Mouse (Mus musculus) layer of hippocampus, adult 11-12 months (tissue): ENCODE measurements around the gene Rtl1.

Source experiments
- DNase-seq: peaks from one replicate; pipeline ENCODE4 v3.0.0; 2022; ENCODE audit warnings: low spot score

Gene Rtl1

DNA sequence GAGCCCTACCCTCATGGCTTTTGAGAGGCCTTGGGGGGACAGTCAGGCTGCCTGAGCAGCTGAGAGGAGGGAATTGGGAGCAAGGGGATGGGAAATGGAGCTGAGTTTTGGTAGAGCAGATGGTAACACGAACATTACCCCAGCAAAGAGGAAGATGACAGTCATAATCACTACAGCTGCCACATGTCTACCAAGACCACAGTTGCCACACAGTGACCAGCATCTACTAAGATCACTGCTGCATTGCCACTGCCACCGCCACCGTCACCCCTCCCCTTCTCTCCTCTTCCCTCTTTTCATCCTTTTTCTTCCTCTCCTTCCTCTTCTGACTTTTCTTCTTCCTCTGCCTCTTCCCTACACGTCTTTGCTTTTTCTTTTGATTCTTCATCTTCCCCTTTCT, 27.9 kb downstream of the Rtl1 start:
- no peak for DNase-seq

DNA sequence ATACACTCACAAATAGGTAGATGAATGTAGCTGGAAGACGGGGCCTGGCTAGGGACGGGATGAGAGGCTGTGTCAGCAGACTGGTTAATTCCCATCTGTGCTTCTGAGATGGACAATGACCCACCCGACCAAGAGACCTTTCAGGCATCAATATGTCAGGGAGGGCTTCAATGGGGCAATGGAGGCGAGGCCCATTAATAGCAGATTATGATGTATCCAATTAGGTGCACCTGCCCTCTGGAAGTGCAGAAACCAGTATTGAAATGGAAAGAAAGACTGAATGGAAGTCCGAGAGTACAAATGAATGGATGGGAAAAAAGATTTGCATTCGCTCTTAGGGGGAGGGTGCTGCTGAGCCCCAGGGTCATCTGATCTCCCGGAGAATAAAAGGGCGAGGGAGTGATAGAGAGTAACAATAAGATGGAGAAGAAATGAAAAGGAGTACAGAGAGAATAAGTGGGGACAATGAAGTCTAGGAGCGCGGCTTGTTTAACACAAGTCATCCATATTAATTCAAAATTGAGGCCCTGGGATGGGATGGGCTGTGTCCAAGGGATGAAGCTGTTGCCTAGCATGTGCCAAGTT, 39.9 kb downstream of the Rtl1 start:
- no peak for DNase-seq

DNA sequence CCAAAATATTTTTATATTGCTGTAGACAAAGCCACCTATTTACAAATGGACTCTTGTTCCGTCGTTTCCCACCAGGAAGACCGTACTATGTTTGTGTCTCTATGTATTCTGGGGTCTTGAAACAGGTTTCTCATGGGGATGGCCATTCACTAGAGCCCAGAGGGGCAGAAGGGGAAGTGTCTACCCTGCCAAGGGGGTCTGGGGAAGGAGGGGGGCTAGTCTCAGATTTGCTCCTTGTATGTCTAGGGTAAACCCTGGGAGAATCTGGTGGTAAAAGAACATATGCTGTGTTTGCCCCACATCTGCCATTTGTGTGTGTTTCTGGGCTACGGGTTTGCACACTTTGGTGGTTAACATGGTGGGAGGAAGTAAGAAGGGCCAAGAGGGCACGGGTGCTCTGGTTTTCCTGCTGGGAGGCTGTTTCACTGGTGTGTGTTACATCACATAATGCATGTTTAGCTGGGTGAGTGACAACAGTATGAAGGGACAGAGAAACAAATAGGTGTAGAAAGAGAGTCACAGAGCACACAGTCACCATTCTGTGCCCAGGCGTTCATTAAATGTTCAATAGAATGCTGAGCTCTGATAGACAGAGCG, 41.1 kb downstream of the Rtl1 start:
- no peak for DNase-seq

DNA sequence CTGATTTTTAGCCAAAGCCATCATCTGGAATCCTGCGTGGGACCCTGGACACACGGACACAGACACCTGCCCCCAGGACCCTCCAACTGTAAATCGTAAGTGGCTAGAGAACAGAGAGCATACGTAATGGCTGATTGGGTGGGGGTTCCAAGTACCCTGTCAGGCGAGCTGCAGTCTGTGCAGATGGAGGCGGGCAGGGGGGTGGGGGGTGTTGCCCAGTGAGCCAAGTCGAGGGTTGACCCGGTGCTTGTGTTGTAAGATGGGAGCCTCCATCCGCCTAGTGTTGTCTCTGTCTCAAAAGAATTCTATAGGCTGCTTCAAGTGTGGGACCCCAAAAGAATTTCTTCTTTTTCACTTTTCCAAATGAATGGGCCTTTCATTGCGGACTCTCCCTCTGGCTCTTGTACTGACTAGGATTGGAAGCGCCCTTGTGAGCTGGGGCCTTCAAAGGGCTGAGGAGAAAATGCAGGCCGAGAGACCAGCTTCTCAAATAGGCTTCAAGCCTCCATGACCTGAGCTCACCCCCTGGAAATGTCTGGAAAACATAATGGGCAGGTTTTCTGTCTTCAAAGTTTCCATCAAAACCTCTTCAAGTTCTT, 41.8 kb downstream of the Rtl1 start:
- no peak for DNase-seq

DNA sequence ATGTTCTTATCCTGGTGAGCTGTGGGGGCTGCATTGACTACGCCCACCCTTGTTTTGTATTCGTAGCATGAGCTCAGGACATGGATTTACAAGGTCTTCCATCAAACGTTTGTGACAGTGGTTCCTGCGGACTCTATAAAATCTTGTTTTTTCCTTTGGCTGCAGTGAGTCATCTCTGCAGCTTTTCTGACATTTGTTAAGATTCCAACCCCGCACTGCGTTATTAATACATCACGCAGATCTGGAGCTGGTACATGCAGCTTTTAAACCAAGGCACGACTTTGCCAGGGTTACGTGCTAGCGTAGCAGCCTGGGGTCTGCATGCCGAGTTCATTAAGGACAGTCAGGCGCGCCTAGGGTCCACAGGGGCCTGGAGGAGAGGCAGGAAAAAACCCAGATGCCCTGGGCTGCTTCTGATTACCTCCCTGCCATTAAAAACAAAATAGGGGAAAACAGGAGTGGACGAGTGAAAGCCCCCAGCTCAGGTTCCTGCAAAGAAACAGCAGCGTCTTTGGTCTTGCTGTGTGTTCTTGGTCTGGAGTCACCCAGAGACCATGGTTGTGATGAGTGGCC, 44.2 kb downstream of the Rtl1 start:
- no peak for DNase-seq

DNA sequence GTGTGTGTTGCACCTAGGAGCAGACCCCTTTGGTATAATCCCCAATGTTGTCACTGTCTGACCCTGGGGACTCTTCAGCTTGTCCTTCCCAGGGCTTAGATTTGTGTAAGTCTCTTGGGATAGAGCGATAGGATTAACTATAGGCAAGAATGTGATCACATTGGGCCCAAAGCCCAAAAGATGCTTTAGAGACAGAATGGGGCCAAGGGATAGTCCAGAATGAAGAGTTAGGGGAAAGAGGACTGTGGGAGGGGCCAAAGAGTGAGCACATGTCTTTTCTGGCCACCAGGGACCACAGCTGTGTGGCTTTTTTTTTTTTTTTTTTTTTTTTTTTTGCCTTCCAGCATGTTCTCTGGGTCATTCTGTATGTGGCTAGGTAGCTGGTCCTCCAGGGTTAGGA, 46.6 kb downstream of the Rtl1 start:
- DNase-seq: no peak

DNA sequence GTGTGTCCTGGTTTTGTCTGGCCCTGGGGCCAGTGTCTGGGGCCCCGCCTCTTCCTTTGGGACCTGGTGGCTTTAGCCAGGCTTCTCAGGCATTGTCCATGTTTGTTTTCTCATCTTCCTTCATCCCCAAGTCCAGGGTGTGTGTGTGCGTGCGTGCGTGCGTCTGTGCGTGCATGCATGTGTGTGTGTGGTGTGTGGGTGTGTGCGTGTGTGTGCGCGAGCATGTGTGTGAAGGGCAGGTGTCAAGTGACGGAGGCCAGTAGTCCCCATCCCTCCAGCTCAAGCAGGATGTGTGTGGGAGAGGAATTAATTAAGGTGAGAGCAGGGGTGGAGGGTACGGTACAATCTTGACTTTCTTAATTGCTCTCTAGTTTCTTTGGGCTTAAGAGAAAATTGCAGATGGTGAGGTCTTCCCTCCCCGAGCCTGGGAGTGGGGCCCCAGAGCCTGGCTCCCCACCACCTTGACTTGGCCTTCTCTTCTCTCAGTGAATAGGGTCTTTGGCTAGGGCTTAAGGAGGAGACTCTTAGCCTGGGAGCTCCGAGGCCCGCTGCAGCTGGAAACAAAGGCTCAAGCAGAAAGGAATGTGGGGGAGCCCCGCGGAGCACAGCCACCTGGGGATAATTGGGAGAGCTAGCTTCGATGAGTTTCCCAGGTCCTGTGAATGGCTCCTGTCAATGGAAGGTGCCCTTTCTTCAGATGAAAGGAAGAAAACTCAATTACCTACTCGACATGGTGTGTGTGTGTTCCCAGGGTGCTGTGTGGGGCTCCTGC, 47.2 kb downstream of the Rtl1 start:
- no peak for DNase-seq

DNA sequence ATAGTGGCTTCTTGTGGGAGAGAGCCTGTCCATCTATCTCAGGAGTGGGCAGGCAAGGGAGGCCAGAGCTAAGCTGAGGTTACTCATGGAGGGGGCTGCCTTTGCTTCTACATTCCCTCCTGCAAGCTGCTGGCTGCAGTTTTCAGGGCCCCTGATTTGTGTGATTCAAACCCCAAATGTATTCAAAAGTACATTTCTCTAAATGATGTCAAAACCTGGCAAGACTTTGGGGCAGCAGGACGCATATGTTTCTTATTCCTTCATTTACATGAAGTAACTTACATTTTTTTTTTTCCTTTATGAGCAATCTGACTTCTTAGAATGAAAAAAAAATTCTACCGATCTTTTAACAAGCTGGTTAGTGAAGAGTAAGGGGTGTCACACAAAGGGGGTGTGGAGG, 48.4 kb downstream of the Rtl1 start:
- DNase-seq: no peak

DNA sequence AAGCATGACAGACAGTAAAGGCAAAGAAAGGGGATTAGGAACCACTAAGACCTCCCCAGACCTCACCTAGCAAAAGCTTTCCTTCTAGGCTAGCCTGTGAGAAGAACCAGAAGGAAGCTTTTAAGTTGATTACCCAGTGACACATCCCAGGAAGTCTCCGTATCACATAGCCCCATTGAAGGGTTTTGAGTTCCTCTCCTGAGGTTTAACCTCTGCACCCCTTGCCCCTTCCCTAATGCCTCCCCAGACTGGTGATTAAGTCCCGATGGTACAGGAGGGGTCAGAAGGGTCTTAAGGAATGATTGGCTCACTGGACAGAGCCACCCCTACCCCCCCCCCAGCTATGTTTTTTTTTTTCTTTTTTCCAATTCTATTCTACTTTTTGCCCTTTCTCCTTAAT, 53.0 kb downstream of the Rtl1 start:
- no peak for DNase-seq

DNA sequence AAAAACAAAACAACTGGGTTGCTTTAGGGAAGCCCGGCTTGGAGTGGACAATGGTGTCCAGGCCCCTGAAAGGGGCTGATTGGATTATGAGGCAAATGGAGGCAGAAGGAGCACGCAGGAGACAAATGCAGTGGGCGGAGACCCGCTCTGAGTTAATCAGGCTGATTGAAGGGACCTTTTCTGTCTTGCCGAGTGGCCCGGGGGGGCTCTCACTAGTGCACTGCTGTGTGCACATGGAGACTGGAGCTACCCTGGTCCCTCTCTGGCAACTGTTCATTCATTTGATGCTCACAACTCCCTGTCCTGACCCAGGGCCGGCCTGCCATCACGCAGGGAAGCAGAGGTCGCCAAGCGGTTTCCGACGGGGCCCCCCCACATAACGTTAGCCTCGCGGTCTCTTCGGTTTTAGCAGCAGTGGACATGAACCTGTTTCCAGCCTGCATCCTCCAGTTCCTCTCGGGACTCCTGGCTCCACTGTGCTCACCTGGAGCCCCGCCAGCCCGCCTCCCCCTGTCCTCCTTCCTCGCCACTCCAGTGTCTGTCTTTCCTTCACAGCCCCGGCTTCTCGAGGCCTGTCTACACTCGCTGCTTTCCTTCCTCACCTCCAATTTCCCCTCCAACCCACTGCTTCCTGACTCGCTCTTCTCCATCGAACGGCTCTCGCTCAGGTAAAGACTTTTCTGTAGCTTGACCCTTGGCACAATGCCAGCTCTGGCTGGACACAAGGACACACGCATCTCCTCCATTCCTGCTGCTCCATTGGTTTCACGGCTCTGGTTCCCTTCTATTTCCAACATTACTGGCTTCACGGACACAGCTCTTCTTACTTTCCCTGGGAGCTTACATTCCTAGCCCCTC, 54.0 kb downstream of the Rtl1 start:
- no peak for DNase-seq

DNA sequence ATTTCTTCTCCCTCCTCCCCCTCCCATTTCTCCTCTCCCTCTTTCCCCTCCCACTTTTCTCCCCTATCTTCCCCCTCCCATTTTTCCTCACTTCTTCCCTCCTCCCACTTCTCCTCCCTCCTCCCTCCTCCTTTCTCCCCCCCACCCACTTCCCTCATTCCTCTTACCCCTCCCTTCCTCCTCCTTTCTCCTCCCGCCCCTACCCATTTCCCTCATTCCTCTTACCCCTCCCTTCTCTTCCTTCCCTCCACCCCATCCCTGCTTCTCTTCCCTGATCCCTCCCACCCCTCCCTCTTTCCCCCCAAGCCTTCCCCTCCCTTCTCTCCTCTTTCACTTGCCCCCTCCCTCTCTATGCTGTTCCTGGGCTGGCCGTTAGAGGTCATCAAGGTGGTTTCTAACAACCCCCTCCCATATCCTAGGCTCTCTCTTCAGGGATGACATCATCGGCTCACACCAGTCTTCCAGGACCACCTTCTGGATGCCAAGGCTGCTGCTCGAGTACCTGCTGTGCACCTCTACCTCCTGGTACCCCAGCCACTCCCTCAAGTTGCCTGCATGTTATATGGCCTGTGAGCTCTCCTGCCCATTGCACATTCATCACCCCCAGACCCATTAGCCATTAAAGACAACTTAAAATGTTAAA, 56.7 kb downstream of the Rtl1 start:
- no peak for DNase-seq

DNA sequence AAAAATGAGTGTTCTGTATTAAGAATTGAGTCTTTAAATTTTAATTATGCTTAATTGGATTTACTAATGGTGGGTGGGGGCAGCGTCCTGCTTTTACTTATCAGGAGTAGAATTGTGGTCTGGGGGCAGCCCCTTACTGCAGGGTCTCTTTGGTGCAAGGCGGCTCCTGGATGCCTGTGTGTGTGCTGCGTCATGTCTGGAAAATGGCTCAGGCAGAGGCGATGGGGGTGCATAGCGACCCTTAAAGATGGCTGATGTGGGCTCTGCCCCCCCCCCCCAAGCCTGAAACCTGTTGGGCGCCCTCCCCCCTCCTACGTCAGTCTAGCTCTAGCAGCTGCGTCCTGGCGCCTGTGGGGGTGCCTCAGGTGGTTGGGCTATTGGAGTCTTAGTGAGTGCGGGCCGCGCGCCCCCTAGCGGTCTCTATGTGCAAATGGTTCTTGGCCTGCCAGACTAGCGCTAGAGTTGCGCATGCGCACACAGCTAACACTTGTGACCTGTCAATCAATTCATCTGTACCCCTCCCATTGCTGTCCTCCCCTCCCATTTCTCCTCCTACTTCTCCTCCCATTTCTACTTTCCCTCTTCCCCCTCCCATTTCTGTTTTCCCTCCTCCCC, 57.4 kb downstream of the Rtl1 start:
- peak; percentile 82 for DNase-seq

DNA sequence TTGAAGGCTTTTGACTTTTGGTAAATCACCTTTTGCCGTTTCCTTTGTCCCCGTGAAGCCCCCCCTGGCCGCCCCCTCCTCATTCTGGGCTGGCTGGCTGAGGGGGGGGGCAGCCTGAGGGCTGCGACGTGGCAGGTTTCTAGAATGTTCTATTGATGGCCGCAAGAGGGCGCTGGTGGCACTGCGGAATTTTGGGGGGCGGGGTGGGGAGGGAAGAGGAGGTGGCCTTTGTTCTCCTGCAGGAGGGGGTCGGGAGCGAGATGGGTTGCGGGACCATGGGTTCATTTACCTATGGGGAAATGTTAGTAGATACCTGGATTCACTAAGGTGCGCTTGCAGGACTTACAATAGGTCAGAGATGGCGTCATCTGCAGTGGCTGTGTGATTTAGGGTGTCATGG, 58.1 kb downstream of the Rtl1 start:
- no peak for DNase-seq

DNA sequence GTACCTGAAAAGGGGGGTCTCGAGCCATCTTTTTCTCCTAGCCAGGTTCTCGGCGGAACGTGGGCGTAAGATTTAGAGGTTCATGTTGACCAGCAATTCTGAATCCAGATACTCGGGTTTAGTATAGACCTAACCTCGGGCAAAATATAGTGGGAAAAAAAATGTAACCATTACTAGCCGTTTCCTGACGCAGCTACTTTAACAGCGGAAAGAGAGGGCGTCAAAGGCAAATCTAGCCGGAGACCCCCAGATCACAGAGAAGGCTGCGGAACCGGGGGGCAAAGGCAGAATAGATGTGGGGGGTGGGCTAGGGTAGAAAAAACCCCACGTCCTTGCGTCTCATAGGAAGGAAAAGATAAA, 58.6 kb downstream of the Rtl1 start:
- DNase-seq: no peak

DNA sequence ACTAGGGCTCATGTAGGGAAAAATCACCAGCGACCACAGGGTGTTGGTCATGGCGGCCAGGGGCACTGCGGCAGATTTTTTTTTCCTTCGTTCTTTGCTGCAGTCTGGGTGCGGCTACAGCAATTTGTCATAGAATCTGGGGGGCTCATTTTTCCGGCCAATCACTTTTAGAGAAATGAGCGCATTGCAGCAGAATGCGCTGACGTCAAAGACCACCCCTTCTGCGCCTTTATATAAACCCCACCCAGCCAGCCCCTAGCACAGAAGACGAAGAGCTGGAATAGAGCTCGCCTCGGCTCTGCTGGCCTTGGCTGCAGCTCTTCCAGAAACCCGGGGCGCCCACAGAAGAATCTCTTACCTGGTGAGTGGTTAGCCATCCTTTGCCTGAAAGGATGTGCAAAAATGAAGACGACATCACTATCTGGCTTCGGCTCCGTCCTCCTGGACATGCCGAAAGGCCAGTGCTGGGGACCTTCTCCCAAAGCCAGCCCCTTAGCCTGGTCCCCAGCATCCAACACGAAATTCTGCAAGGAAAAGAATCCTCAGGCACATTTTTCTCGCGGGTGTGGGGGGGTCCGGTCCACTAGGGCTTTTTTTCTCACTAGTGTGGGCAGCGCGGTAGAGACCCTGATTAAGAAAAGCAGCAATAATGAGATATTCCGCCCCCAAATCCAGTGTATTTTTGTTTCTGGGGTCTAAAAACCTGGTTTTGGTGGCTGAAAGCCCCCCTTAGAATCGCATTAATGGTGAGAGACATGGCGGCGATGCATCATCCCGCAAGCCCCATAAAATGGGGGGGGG, 59.2 kb downstream of the Rtl1 start:
- peak; percentile 70 for DNase-seq

DNA sequence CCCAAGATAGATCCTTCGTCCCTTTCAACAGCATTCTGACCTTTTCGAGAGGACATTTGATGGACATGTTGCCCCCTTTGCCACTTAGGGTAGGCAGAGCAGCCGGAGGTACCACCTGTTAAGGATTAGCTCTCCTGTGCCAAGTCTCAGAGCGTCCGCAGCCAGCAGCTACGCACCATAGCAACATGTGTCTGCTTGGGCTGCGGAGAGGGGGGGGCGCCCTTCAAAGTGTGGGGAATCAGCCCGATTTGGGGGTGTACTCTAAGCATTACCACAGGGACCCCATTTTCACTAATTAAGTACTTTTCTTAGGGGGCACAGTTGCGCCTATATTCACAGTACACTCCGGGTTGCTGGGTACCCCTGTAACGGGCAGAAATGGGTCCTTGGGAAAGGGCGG, 60.2 kb downstream of the Rtl1 start:
- DNase-seq: no peak
